Mouse (Mus musculus) heart, adult 2 months (tissue): Measurements from ENCODE around the gene Gcnt2.

Experiments used
- CTCF ChIP-seq: fragments of 200-600 bp; IDR thresholded peaks from 2 replicates; pipeline ENCODE4 v1.8.1; 2022; ENCODE audit warnings: antibody characterized with exemption, mild to moderate bottlenecking, moderate library complexity
- POLR2A ChIP-seq: fragments of 200-500 bp; IDR thresholded peaks from 2 replicates; pipeline ENCODE4 v1.6.1; 2011; ENCODE audit warnings: mild to moderate bottlenecking, low read depth, low read length, control low read depth; ENCODE audit not compliant: insufficient read depth

- TF ChIP-seq POLR2A (no peak), CTCF (no peak)
These were observed 78.0 kb downstream of the Gcnt2 start for GRCm38 (mm10) chr13:40937586-40937985.
